Mouse (Mus musculus): ENCODE data around the gene Strn4.
A peak's percentile ranks its signal among the peaks of the same experiment; 100 is the strongest.

Gene Strn4

GRCm38 (mm10) chr7:16810920-16811648 lies 4.6 kb upstream of the Strn4 start:
- no peak for DNase-seq (ENCODE audit: low spot score in 2 of 2)

- no peak for DNase-seq (ENCODE audit: low spot score in 2 of 2)
These were observed 4.0 kb upstream of the Strn4 start for GRCm38 (mm10) chr7:16811649-16812070.

- DNase-seq (ENCODE audit: low spot score in 2 of 2): no peak
These were observed 3.2 kb upstream of the Strn4 start for GRCm38 (mm10) chr7:16812505-16812904.

- peak; percentile 76 to 87 for DNase-seq (ENCODE audit: low spot score in 2 of 2)
These were observed 387 bp downstream of the Strn4 start for GRCm38 (mm10) chr7:16816078-16816474.

GRCm38 (mm10) chr7:16816475-16817122 lies 910 bp downstream of the Strn4 start, which contains the start of gene Fkrp:
Gene Fkrp (minus strand): TSS chr7:16816732.
- DNase-seq (ENCODE audit: low spot score in 2 of 2): peak; percentile 66 to 89

GRCm38 (mm10) chr7:16817693-16818092 lies 2.0 kb downstream of the Strn4 start:
- no peak for DNase-seq (ENCODE audit: low spot score in 2 of 2)

- no peak for DNase-seq (ENCODE audit: low spot score in 2 of 2)
These were observed 4.1 kb downstream of the Strn4 start for GRCm38 (mm10) chr7:16819794-16820193.

GRCm38 (mm10) chr7:16820271-16820763 lies 4.6 kb downstream of the Strn4 start:
- no peak for DNase-seq (ENCODE audit: low spot score in 2 of 2)

GRCm38 (mm10) chr7:16821091-16821490 lies 5.4 kb downstream of the Strn4 start:
- no peak for DNase-seq (ENCODE audit: low spot score in 2 of 2)

GRCm38 (mm10) chr7:16821669-16822101 lies 6.0 kb downstream of the Strn4 start:
- no peak for DNase-seq (ENCODE audit: low spot score in 2 of 2)

GRCm38 (mm10) chr7:16823734-16824133 lies 8.0 kb downstream of the Strn4 start:
- DNase-seq (ENCODE audit: low spot score in 2 of 2): no peak

GRCm38 (mm10) chr7:16825785-16826184 lies 10.1 kb downstream of the Strn4 start:
- DNase-seq (ENCODE audit: low spot score in 2 of 2): peak; percentile 53 to 70

- DNase-seq (ENCODE audit: low spot score in 2 of 2): no peak
These were observed 10.9 kb downstream of the Strn4 start for GRCm38 (mm10) chr7:16826571-16826970.

- DNase-seq (ENCODE audit: low spot score in 2 of 2): peak in 1 of 2 experiments; percentile 60
These were observed 11.6 kb downstream of the Strn4 start for GRCm38 (mm10) chr7:16827274-16827673.

GRCm38 (mm10) chr7:16830449-16830848 lies 14.8 kb downstream of the Strn4 start:
- no peak for DNase-seq (ENCODE audit: low spot score in 2 of 2)

- peak in 1 of 2 experiments; percentile 65 for DNase-seq (ENCODE audit: low spot score in 2 of 2)
These were observed 22.5 kb downstream of the Strn4 start for GRCm38 (mm10) chr7:16837916-16838803.

- peak in 1 of 2 experiments; percentile 57 for DNase-seq (ENCODE audit: low spot score in 2 of 2)
These were observed 23.2 kb downstream of the Strn4 start for GRCm38 (mm10) chr7:16838804-16839426.

- peak in 1 of 2 experiments; percentile 56 for DNase-seq (ENCODE audit: low spot score in 2 of 2)
These were observed 23.9 kb downstream of the Strn4 start for GRCm38 (mm10) chr7:16839427-16840108.

GRCm38 (mm10) chr7:16840109-16840491 lies 24.4 kb downstream of the Strn4 start:
- peak in 1 of 2 experiments; percentile 58 for DNase-seq (ENCODE audit: low spot score in 2 of 2)

- no peak for DNase-seq (ENCODE audit: low spot score in 2 of 2)
These were observed 25.4 kb downstream of the Strn4 start for GRCm38 (mm10) chr7:16841078-16841477.

All from spleen, postnatal 4 days (tissue).